Mouse (Mus musculus) cortical plate, adult 2 months (tissue): ENCODE data around the gene Fcrlb. TPM values are rescaled to one million over a fixed set of nuclear protein-coding genes. Genes with fewer than 3 reads are reported as not detected.
"Not testable (repeated sequence)": the region's sequence is repeated elsewhere in the genome, so short reads cannot be mapped to it uniquely, and the experiment has no call there.

Experiments
- H3K27ac ChIP-seq: fragments of 200-500 bp; 2 replicates; pipeline ENCODE4 v1.5.1; 2012; ENCODE audit warnings: low read length, control low read depth, inconsistent platforms; ENCODE audit not compliant: insufficient read depth
- H3K4me1 ChIP-seq: fragments of 200-500 bp; 2 replicates; pipeline ENCODE4 v1.6.1; 2011; ENCODE audit warnings: low read length; ENCODE audit not compliant: control insufficient read depth, insufficient read depth
- H3K4me3 ChIP-seq: fragments of 200-500 bp; 2 replicates; pipeline ENCODE4 v1.5.1; 2011; ENCODE audit warnings: mild to moderate bottlenecking, low read length, control low read depth; ENCODE audit not compliant: insufficient read depth
- CTCF ChIP-seq: fragments of 200-500 bp; IDR thresholded peaks from 2 replicates; pipeline ENCODE4 v1.5.1; 2011; ENCODE audit warnings: mild to moderate bottlenecking, control low read depth, low read length; ENCODE audit not compliant: insufficient read depth; ENCODE audit errors: extremely low read depth
- POLR2A ChIP-seq: fragments of 200-500 bp; IDR thresholded peaks from 2 replicates; pipeline ENCODE4 v1.6.1; 2011; ENCODE audit warnings: mild to moderate bottlenecking, low read length, control low read depth; ENCODE audit not compliant: insufficient read depth; ENCODE audit errors: extremely low read depth
- polyA plus RNA-seq: library from polyadenylated mRNA; depleted of rRNA; stranded (reverse); fragments of >200 nt; gene quantifications from 2 replicates; pipeline ENCODE4 v1.2.3, GENCODE M21; 2012; rRNA removed

Gene Fcrlb
- 1.0 and 1.1 TPM in 2 replicates for polyA plus RNA-seq

GRCm38 (mm10) chr1:170912891-170913615, at the start of gene Fcrlb:
TSS of gene Fcrlb (minus strand) at chr1:170912941.
- Histone ChIP-seq H3K27ac (no peak within 1 kb of the TSS), H3K4me3 (no peak within 1 kb of the TSS), H3K4me1 (no peaks in the 10 kb centered on the region)
- TF ChIP-seq POLR2A: no peak
- no peak for TF ChIP-seq CTCF

GRCm38 (mm10) chr1:170962301-170962700, 49.6 kb upstream of the Fcrlb start:
- H3K4me1 ChIP-seq: no peaks in the 10 kb centered on the region
- TF ChIP-seq CTCF: no peak
- no peak for TF ChIP-seq POLR2A

GRCm38 (mm10) chr1:170961101-170961500, 48.4 kb upstream of the Fcrlb start:
- TF ChIP-seq POLR2A (no peak), CTCF (no peak)
- no peak overlapping the region for H3K27ac ChIP-seq
- no peak overlapping the region for H3K4me3 ChIP-seq
- no peaks in the 10 kb centered on the region for H3K4me1 ChIP-seq

More at GRCm38 (mm10) chr1:170962301-170962700, 49.6 kb upstream of the Fcrlb start:
- Histone ChIP-seq H3K4me3 (no peak overlapping the region), H3K27ac (no peak overlapping the region)

GRCm38 (mm10) chr1:170959791-170960190, 47.0 kb upstream of the Fcrlb start:
- H3K4me1 ChIP-seq: no peaks in the 10 kb centered on the region
- no peak for TF ChIP-seq POLR2A
- TF ChIP-seq CTCF: no peak
- no peak overlapping the region for H3K4me3 ChIP-seq
- H3K27ac ChIP-seq: no peak overlapping the region

- TF ChIP-seq POLR2A (no peak), CTCF (no peak)
- H3K27ac ChIP-seq: no peak overlapping the region
- H3K4me1 ChIP-seq: no peaks in the 10 kb centered on the region
- no peak overlapping the region for H3K4me3 ChIP-seq
Observed at GRCm38 (mm10) chr1:170958225-170958624, 45.5 kb upstream of the Fcrlb start.

GRCm38 (mm10) chr1:170953192-170953591, 40.5 kb upstream of the Fcrlb start:
- no peak for TF ChIP-seq POLR2A
- no peak for TF ChIP-seq CTCF
- no peaks in the 10 kb centered on the region for H3K4me1 ChIP-seq
- H3K27ac ChIP-seq: no peak overlapping the region
- no peak overlapping the region for H3K4me3 ChIP-seq

GRCm38 (mm10) chr1:170950772-170951171, 38.0 kb upstream of the Fcrlb start:
- TF ChIP-seq POLR2A (no peak), CTCF (no peak)
- H3K27ac ChIP-seq: no peak overlapping the region

GRCm38 (mm10) chr1:170944908-170945307, 32.2 kb upstream of the Fcrlb start:
- not testable (repeated sequence) for H3K27ac ChIP-seq, H3K4me1 ChIP-seq, H3K4me3 ChIP-seq

More at GRCm38 (mm10) chr1:170950772-170951171, 38.0 kb upstream of the Fcrlb start:
- Histone ChIP-seq H3K4me3 (no peak overlapping the region), H3K4me1 (no peaks in the 10 kb centered on the region)

- H3K27ac ChIP-seq, H3K4me1 ChIP-seq, H3K4me3 ChIP-seq: not testable (repeated sequence)
Observed at GRCm38 (mm10) chr1:170944151-170944550, 31.4 kb upstream of the Fcrlb start.

GRCm38 (mm10) chr1:170939255-170939654, 26.5 kb upstream of the Fcrlb start:
- TF ChIP-seq CTCF (no peak), POLR2A (no peak)
- no peaks in the 10 kb centered on the region for H3K4me1 ChIP-seq
- no peak overlapping the region for H3K4me3 ChIP-seq
- no peak overlapping the region for H3K27ac ChIP-seq

GRCm38 (mm10) chr1:170934383-170934782, 21.6 kb upstream of the Fcrlb start:
- H3K4me3 ChIP-seq: no peak overlapping the region
- TF ChIP-seq CTCF (no peak), POLR2A (no peak)
- no peak overlapping the region for H3K27ac ChIP-seq
- no peaks in the 10 kb centered on the region for H3K4me1 ChIP-seq
